Mouse (Mus musculus): ENCODE results near the gene Sfi1. TPM values are rescaled to one million over a fixed set of nuclear protein-coding genes. Genes with fewer than 3 reads are reported as not detected.
A peak's percentile ranks its signal among the peaks of the same experiment; 100 is the strongest.
"Not testable (repeated sequence)": the region's sequence is repeated elsewhere in the genome, so short reads cannot be mapped to it uniquely, and the experiment has no call there.

The Sfi1 gene
- polyA plus RNA-seq, 1 experiment from 2014 or later: 17.2 TPM

- not testable (repeated sequence) for H3K4me1 ChIP-seq (replicated peaks); H3K27ac ChIP-seq (replicated peaks); H3K4me3 ChIP-seq; H3K4me2 ChIP-seq; H3K36me3 ChIP-seq; H3K27me3 ChIP-seq; H3K9ac ChIP-seq
- H3K9me3 ChIP-seq: peaks cover 14% of the 10 kb centered on the region
- WGBS: 88% methylated on average over 1 of the region's 1 CpGs
- ATAC-seq (ENCODE audit: low FRiP score, low read depth): peak; percentile 43
Measured at GRCm38 (mm10) chr11:3153666-3154397, 39.4 kb downstream of the Sfi1 start.

- not testable (repeated sequence) for H3K27me3 ChIP-seq; H3K9ac ChIP-seq; H3K36me3 ChIP-seq; H3K4me2 ChIP-seq; H3K4me1 ChIP-seq (replicated peaks); H3K4me3 ChIP-seq; H3K27ac ChIP-seq (replicated peaks)
- WGBS: 94% methylated on average over 4 of the region's 4 CpGs
- 0 out of 2 replicates have a peak, but pooled peaks have one; percentile 2 for ATAC-seq (ENCODE audit: low FRiP score, low read depth)
- H3K9me3 ChIP-seq: peaks cover 10% of the 10 kb centered on the region
Measured at GRCm38 (mm10) chr11:3151358-3151757, 41.9 kb downstream of the Sfi1 start.

GRCm38 (mm10) chr11:3150677-3151003, 42.6 kb downstream of the Sfi1 start:
- H3K4me3 ChIP-seq; ATAC-seq (ENCODE audit: low FRiP score, low read depth); H3K4me2 ChIP-seq; H3K27me3 ChIP-seq; H3K27ac ChIP-seq (replicated peaks); H3K9ac ChIP-seq; H3K36me3 ChIP-seq; H3K4me1 ChIP-seq (replicated peaks): not testable (repeated sequence)
- peaks cover 10% of the 10 kb centered on the region for H3K9me3 ChIP-seq
- WGBS: 96% methylated on average over 12 of the region's 12 CpGs

GRCm38 (mm10) chr11:3150003-3150676, 43.1 kb downstream of the Sfi1 start:
- H3K27me3 ChIP-seq; H3K4me1 ChIP-seq (replicated peaks); H3K4me2 ChIP-seq; H3K27ac ChIP-seq (replicated peaks); H3K4me3 ChIP-seq; ATAC-seq (ENCODE audit: low FRiP score, low read depth); H3K36me3 ChIP-seq; H3K9ac ChIP-seq: not testable (repeated sequence)
- WGBS: 96% methylated on average over 24 of the region's 24 CpGs
- H3K9me3 ChIP-seq: peaks cover 10% of the 10 kb centered on the region

GRCm38 (mm10) chr11:3149471-3149870, 43.8 kb downstream of the Sfi1 start:
- H3K9me3 ChIP-seq: peaks cover 10% of the 10 kb centered on the region
- not testable (repeated sequence) for H3K9ac ChIP-seq; H3K4me3 ChIP-seq; ATAC-seq (ENCODE audit: low FRiP score, low read depth); H3K27me3 ChIP-seq; H3K4me1 ChIP-seq (replicated peaks); H3K27ac ChIP-seq (replicated peaks); H3K4me2 ChIP-seq; H3K36me3 ChIP-seq
- 97% methylated on average over 4 of the region's 4 CpGs for WGBS

- H3K27ac ChIP-seq (replicated peaks); H3K9me3 ChIP-seq; H3K36me3 ChIP-seq; H3K4me2 ChIP-seq; ATAC-seq (ENCODE audit: low FRiP score, low read depth); H3K4me1 ChIP-seq (replicated peaks); H3K9ac ChIP-seq; H3K27me3 ChIP-seq; H3K4me3 ChIP-seq: not testable (repeated sequence)
- WGBS: 79% methylated on average over 2 of the region's 2 CpGs
Measured at GRCm38 (mm10) chr11:3146806-3147205, 46.5 kb downstream of the Sfi1 start.

GRCm38 (mm10) chr11:3145359-3146165, 47.7 kb downstream of the Sfi1 start:
- H3K9me3 ChIP-seq; H3K9ac ChIP-seq; H3K4me3 ChIP-seq; H3K4me2 ChIP-seq; ATAC-seq (ENCODE audit: low FRiP score, low read depth); H3K27me3 ChIP-seq; H3K27ac ChIP-seq (replicated peaks); H3K4me1 ChIP-seq (replicated peaks); H3K36me3 ChIP-seq: not testable (repeated sequence)
- WGBS: 74% methylated on average over 8 of the region's 9 CpGs

GRCm38 (mm10) chr11:3143984-3144383, 49.3 kb downstream of the Sfi1 start:
- H3K4me1 ChIP-seq (replicated peaks); H3K9me3 ChIP-seq; H3K27me3 ChIP-seq; H3K27ac ChIP-seq (replicated peaks); H3K4me3 ChIP-seq; H3K4me2 ChIP-seq; H3K36me3 ChIP-seq; ATAC-seq (ENCODE audit: low FRiP score, low read depth); H3K9ac ChIP-seq: not testable (repeated sequence)
- WGBS: 73% methylated on average over 3 of the region's 3 CpGs

- peak; percentile 78 for ATAC-seq (ENCODE audit: low FRiP score, low read depth)
- not testable (repeated sequence) for H3K9ac ChIP-seq; H3K27ac ChIP-seq (replicated peaks); H3K27me3 ChIP-seq; H3K4me3 ChIP-seq; H3K4me2 ChIP-seq; H3K4me1 ChIP-seq (replicated peaks); H3K36me3 ChIP-seq
- WGBS: 87% methylated on average over 4 of the region's 5 CpGs
- H3K9me3 ChIP-seq: peaks cover 16% of the 10 kb centered on the region
Measured at GRCm38 (mm10) chr11:3142413-3142812, 50.9 kb downstream of the Sfi1 start.

GRCm38 (mm10) chr11:3140967-3141535, 52.2 kb downstream of the Sfi1 start:
- H3K4me3 ChIP-seq; ATAC-seq (ENCODE audit: low FRiP score, low read depth); H3K9ac ChIP-seq; H3K4me1 ChIP-seq (replicated peaks); H3K27ac ChIP-seq (replicated peaks); H3K4me2 ChIP-seq; H3K27me3 ChIP-seq; H3K36me3 ChIP-seq: not testable (repeated sequence)
- peaks cover 20% of the 10 kb centered on the region for H3K9me3 ChIP-seq

GRCm38 (mm10) chr11:3138323-3138722, 54.9 kb downstream of the Sfi1 start:
- H3K9me3 ChIP-seq: peaks cover 22% of the 10 kb centered on the region
- not testable (repeated sequence) for H3K4me1 ChIP-seq (replicated peaks); H3K4me2 ChIP-seq; H3K27ac ChIP-seq (replicated peaks); H3K9ac ChIP-seq; H3K27me3 ChIP-seq; H3K4me3 ChIP-seq; ATAC-seq (ENCODE audit: low FRiP score, low read depth); H3K36me3 ChIP-seq
- WGBS: 99% methylated on average over 2 of the region's 2 CpGs

- not testable (repeated sequence) for H3K36me3 ChIP-seq
- ATAC-seq (ENCODE audit: low FRiP score, low read depth): peak; percentile 16; the same call in 1 of the 2 replicates
- 91% methylated on average over 4 of the region's 4 CpGs for WGBS
Measured at GRCm38 (mm10) chr11:3137279-3137678, 56.0 kb downstream of the Sfi1 start.

More at GRCm38 (mm10) chr11:3137279-3137678, 56.0 kb downstream of the Sfi1 start:
- not testable (repeated sequence) for H3K27ac ChIP-seq (replicated peaks); H3K4me2 ChIP-seq; H3K9ac ChIP-seq; H3K4me1 ChIP-seq (replicated peaks); H3K27me3 ChIP-seq; H3K4me3 ChIP-seq
- peaks cover 23% of the 10 kb centered on the region for H3K9me3 ChIP-seq
